Mouse (Mus musculus) CH12.LX (cell line): Measurements from ENCODE around the gene Rsph6a.

Source experiments
- CTCF ChIP-seq, 2 experiments: IDR thresholded peaks in 1 of 2; conservative IDR thresholded peaks in 1 of 2; 2 replicates each; pipeline ENCODE4 v1.5.1; 2011 to 2012; ENCODE audit warnings: low read depth in 2 of 2, low read length in 2 of 2, improper control_type of control experiment in 1 of 2, inconsistent platforms in 1 of 2, mild to moderate bottlenecking in 1 of 2, moderate library complexity in 1 of 2
- MAFK ChIP-seq: IDR thresholded peaks from 2 replicates; pipeline ENCODE4 v1.6.1; 2011; ENCODE audit warnings: low read length, improper control_type of control experiment; ENCODE audit not compliant: insufficient replicate concordance
- MAZ ChIP-seq: IDR thresholded peaks from 2 replicates; pipeline ENCODE4 v1.6.1; 2012; ENCODE audit warnings: low read depth, mild to moderate bottlenecking, inconsistent platforms, low read length, improper control_type of control experiment, moderate library complexity
- MYC ChIP-seq: IDR thresholded peaks from 2 replicates; pipeline ENCODE4 v1.6.1; 2011; ENCODE audit warnings: low read depth, mild to moderate bottlenecking, improper control_type of control experiment, low read length
- NELFE ChIP-seq: IDR thresholded peaks from 2 replicates; pipeline ENCODE4 v1.6.1; 2011; ENCODE audit warnings: low read depth, low read length, improper control_type of control experiment
- NRF1 ChIP-seq: IDR thresholded peaks from 2 replicates; pipeline ENCODE4 v1.6.1; 2014; ENCODE audit warnings: low read depth, mild to moderate bottlenecking, inconsistent platforms, low read length, improper control_type of control experiment, moderate library complexity
- POLR2A ChIP-seq: IDR thresholded peaks from 2 replicates; pipeline ENCODE4 v1.6.1; 2011; ENCODE audit warnings: low read depth, mild to moderate bottlenecking, improper control_type of control experiment, low read length
- POLR2AphosphoS2 ChIP-seq: IDR thresholded peaks from 2 replicates; pipeline ENCODE4 v1.6.1; 2011; ENCODE audit warnings: low read depth, low read length, improper control_type of control experiment
- TCF12 ChIP-seq: IDR thresholded peaks from 2 replicates; pipeline ENCODE4 v1.6.1; 2014; ENCODE audit warnings: low read depth, mild to moderate bottlenecking, inconsistent platforms, low read length, improper control_type of control experiment
- UBTF ChIP-seq: IDR thresholded peaks from 2 replicates; pipeline ENCODE4 v1.6.1; 2012; ENCODE audit warnings: low read depth, mild to moderate bottlenecking, inconsistent platforms, low read length, improper control_type of control experiment, moderate library complexity

- TF ChIP-seq MYC = no peak
- no peak for TF ChIP-seq POLR2A
- no peak for TF ChIP-seq MAFK
- TF ChIP-seq UBTF = no peak
- no peak for TF ChIP-seq TCF12
- no peak for TF ChIP-seq POLR2AphosphoS2
- no peak for TF ChIP-seq NRF1
- TF ChIP-seq CTCF (conservative IDR thresholded peaks at IDR 0.05 in 1 of 2, IDR thresholded peaks at IDR 0.05 in 1 of 2; ENCODE audit: low read depth in 2 of 2, low read length in 2 of 2) = no peak
- TF ChIP-seq NELFE = no peak
- TF ChIP-seq MAZ = no peak
Observed at GRCm38 (mm10) chr7:19083701-19084100, 29.2 kb downstream of the Rsph6a start, which contains the start of gene Dmpk.
